Mouse (Mus musculus): ENCODE data around the gene Alkal2. TPM values are rescaled to one million over a fixed set of nuclear protein-coding genes. Genes with fewer than 3 reads are reported as not detected.

The Alkal2 gene
- total and polyA plus RNA-seq, 3 experiments = 0.04 TPM; not detected in 2

- Histone ChIP-seq H3K36me3 (ENCODE audit: control insufficient read depth in 1 of 2, insufficient read depth in 2 of 2, low read length in 2 of 2) (peaks cover 0 to 17% of the 10 kb centered on the region in 2 experiments; a peak in 3 of 4 replicates), H3K27me3 (ENCODE audit: control insufficient read depth in 1 of 2, insufficient read depth in 2 of 2, low read length in 2 of 2) (no peaks in the 10 kb centered on the region), H3K9ac (ENCODE audit: control insufficient read depth, low read depth, low read length, poor library complexity, severe bottlenecking) (peak overlapping the region; percentile 92), H3K4me1 (ENCODE audit: control insufficient read depth in 1 of 2, insufficient read depth in 2 of 2, low read length in 2 of 2) (peaks cover 0 to 13% of the 10 kb centered on the region in 2 experiments; a peak in 3 of 4 replicates), H3K4me3 (ENCODE audit: control insufficient read depth in 1 of 2, insufficient read depth in 1 of 2, low read depth in 2 of 2, low read length in 2 of 2) (peak overlapping the region; percentile 88 to 100), H3K79me2 (ENCODE audit: control insufficient read depth, insufficient read depth, low read length, poor library complexity) (peaks cover 19% of the 10 kb centered on the region), H3K9me3 (replicated peaks; ENCODE audit: insufficient read depth, low read length) (no peaks in the 10 kb centered on the region), H3K27ac (ENCODE audit: control insufficient read depth, low read depth, low read length) (peak overlapping the region; percentile 30; the same call in 1 of the 2 replicates)
- TF ChIP-seq MAFK (IDR thresholded peaks at IDR 0.05; ENCODE audit: borderline replicate concordance, low read depth, low read length) (no peak), MAZ (IDR thresholded peaks at IDR 0.05; ENCODE audit: low read depth, low read length) (0 out of 2 replicates have a peak, but pooled peaks have one; percentile 30), EP300 (IDR thresholded peaks at IDR 0.05; ENCODE audit: low read depth in 1 of 2, low read length in 2 of 2) (no peak)
- DNase-seq (ENCODE audit: low read depth, low spot score) = no peak
Observed at GRCm38 (mm10) chr12:30910860-30911259, 26.7 kb downstream of the Alkal2 start.

DNA sequence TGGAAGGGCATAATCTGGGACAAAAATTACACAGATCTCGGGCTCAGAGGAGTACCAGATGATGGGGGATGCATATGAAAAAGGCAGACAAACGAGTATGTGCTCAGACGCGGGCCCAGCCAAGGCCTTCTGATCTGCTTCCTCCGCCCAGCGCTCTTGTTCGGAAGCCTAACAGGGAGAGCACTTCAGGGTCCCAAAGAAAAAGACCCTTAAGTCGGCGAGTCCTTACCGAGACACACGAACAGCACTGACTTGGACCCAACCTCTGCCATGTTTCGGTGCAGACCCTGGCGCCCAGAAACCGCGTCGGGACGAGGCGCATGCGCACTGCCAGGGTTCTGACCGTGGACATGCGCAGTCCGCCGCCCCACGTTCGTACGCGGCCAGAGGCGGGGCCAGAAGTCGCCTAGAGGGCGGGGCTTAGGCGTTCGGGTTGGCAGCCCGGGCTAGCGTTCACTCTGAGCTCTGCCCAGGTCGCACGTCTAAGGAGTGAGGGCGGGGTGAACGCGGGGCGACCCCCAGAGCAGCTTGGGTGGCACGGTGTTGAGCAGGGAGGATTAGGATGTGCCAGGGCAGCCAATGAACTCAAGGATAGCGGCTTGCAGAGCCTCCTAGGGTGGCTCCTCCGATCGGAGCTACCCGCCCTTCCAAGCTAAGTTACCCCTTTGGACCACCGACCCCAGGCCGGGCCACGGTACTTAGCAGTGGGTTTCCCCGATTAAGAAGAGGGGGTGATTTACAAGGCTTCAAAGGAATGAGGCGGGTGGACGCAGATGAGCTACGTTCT lies 27.3 kb downstream of the Alkal2 start, which contains the start of the genes Acp1 and Sh3yl1:
Gene Acp1, minus strand, starts transcription at position 329 of the 787 bp plus-strand sequence.
Gene Sh3yl1, plus strand, starts transcription at position 408 of the 787 bp plus-strand sequence.
- H3K4me3 ChIP-seq (ENCODE audit: control insufficient read depth in 1 of 2, insufficient read depth in 1 of 2, low read depth in 2 of 2, low read length in 2 of 2) = peak within 1 kb of the TSS; percentile 88 to 100
- H3K9ac ChIP-seq (ENCODE audit: control insufficient read depth, low read depth, low read length, poor library complexity, severe bottlenecking) = peak within 1 kb of the TSS; percentile 92
- peaks cover 0 to 13% of the 10 kb centered on the region in 2 experiments; a peak in 3 of 4 replicates for H3K4me1 ChIP-seq (ENCODE audit: control insufficient read depth in 1 of 2, insufficient read depth in 2 of 2, low read length in 2 of 2)
- no peaks in the 10 kb centered on the region for H3K9me3 ChIP-seq (replicated peaks; ENCODE audit: insufficient read depth, low read length)
- H3K79me2 ChIP-seq (ENCODE audit: control insufficient read depth, insufficient read depth, low read length, poor library complexity) = peaks cover 19% of the 10 kb centered on the region
- peak; percentile 80 for TF ChIP-seq HCFC1 (IDR thresholded peaks at IDR 0.05; ENCODE audit: low read depth, low read length)
- peak; percentile 88 for TF ChIP-seq NRF1 (IDR thresholded peaks at IDR 0.05; ENCODE audit: insufficient read depth, low read depth, low read length, poor library complexity, severe bottlenecking)
- no peak for TF ChIP-seq MAZ (IDR thresholded peaks at IDR 0.05; ENCODE audit: low read depth, low read length)
- TF ChIP-seq MAX (IDR thresholded peaks at IDR 0.05; ENCODE audit: low read length) = no peak
- no peak for TF ChIP-seq GABPA (IDR thresholded peaks at IDR 0.05; ENCODE audit: low read depth, low read length)
- peak; percentile 62; the same call in 1 of the 2 replicates for TF ChIP-seq SIN3A (IDR thresholded peaks at IDR 0.05; ENCODE audit: low read length)
- TF ChIP-seq JUND (IDR thresholded peaks at IDR 0.05; ENCODE audit: low read depth, low read length) = no peak
- no peak; the same call in 1 of the 2 replicates for TF ChIP-seq KAT2A (conservative IDR thresholded peaks at IDR 0.05; ENCODE audit: low read depth, low read length)
- TF ChIP-seq ZMIZ1 (IDR thresholded peaks at IDR 0.05; ENCODE audit: low read depth, low read length) = peak; percentile 66; the same call in 1 of the 2 replicates
- TF ChIP-seq POLR2A (IDR thresholded peaks at IDR 0.05; ENCODE audit: control insufficient read depth in 1 of 2, insufficient read depth in 1 of 2, low read depth in 1 of 2, low read length in 2 of 2, poor library complexity in 1 of 2) = peak; percentile 45 to 79; a peak in 3 of 4 replicates
- TF ChIP-seq ZNF384 (IDR thresholded peaks at IDR 0.05; ENCODE audit: low read depth, low read length) = no peak
- TF ChIP-seq MXI1 (IDR thresholded peaks at IDR 0.05; ENCODE audit: low read depth, low read length) = peak; percentile 60
- TF ChIP-seq POLR2AphosphoS2 (IDR thresholded peaks at IDR 0.05; ENCODE audit: low read length) = peak; percentile 59; the same call in 1 of the 2 replicates
- peak; percentile 75 for TF ChIP-seq NELFE (IDR thresholded peaks at IDR 0.05; ENCODE audit: low read depth, low read length)
- no peak for TF ChIP-seq E2F4 (IDR thresholded peaks at IDR 0.05; ENCODE audit: borderline replicate concordance, low read depth, low read length)
- TF ChIP-seq TBP (IDR thresholded peaks at IDR 0.05; ENCODE audit: low read depth, low read length) = 0 out of 2 replicates have a peak, but pooled peaks have one; percentile 53
- no peak for TF ChIP-seq ZC3H11A (IDR thresholded peaks at IDR 0.05; ENCODE audit: low read depth, low read length)
- no peak for TF ChIP-seq MAFK (IDR thresholded peaks at IDR 0.05; ENCODE audit: borderline replicate concordance, low read depth, low read length)
- TF ChIP-seq MEF2A (IDR thresholded peaks at IDR 0.05; ENCODE audit: extremely low read depth, insufficient replicate concordance, low read depth, low read length, poor library complexity, severe bottlenecking) = no peak
- TF ChIP-seq GATA1 (IDR thresholded peaks at IDR 0.05; ENCODE audit: low read depth, low read length) = no peak
- TF ChIP-seq ETS1 (IDR thresholded peaks at IDR 0.05; ENCODE audit: low read depth, low read length) = no peak
- no peak for TF ChIP-seq UBTF (IDR thresholded peaks at IDR 0.05; ENCODE audit: borderline replicate concordance, insufficient read depth, low read depth, low read length)
- no peaks in the 10 kb centered on the region for H3K27me3 ChIP-seq (ENCODE audit: control insufficient read depth in 1 of 2, insufficient read depth in 2 of 2, low read length in 2 of 2)
- peak within 1 kb of the TSS; percentile 30; the same call in 1 of the 2 replicates for H3K27ac ChIP-seq (ENCODE audit: control insufficient read depth, low read depth, low read length)
- DNase-seq (ENCODE audit: low read depth, low spot score) = peak; percentile 92
- H3K36me3 ChIP-seq (ENCODE audit: control insufficient read depth in 1 of 2, insufficient read depth in 2 of 2, low read length in 2 of 2) = peaks cover 0 to 17% of the 10 kb centered on the region in 2 experiments; a peak in 3 of 4 replicates

Measured in MEL (cell line).